Mouse (Mus musculus): ENCODE results near the gene Pacrg. TPM values are rescaled to one million over a fixed set of nuclear protein-coding genes. Genes with fewer than 3 reads are reported as not detected.

Gene Pacrg
- total RNA-seq, 1 experiment from 2014 or later, result not detected

- ATAC-seq (replicated peaks; ENCODE audit: insufficient number of reproducible peaks, low FRiP score, low TSS enrichment, poor library complexity, severe bottlenecking), result no peak
Observed at GRCm38 (mm10) chr17:10372001-10372785, 467.9 kb downstream of the Pacrg start.

GRCm38 (mm10) chr17:10371472-10371871, 468.6 kb downstream of the Pacrg start:
- ATAC-seq (replicated peaks; ENCODE audit: insufficient number of reproducible peaks, low FRiP score, low TSS enrichment, poor library complexity, severe bottlenecking), result 0 out of 2 replicates have a peak, but pooled peaks have one; percentile 37

GRCm38 (mm10) chr17:10370660-10371130, 469.4 kb downstream of the Pacrg start:
- peak; percentile 50; the same call in 1 of the 2 replicates for ATAC-seq (replicated peaks; ENCODE audit: insufficient number of reproducible peaks, low FRiP score, low TSS enrichment, poor library complexity, severe bottlenecking)

- 0 out of 2 replicates have a peak, but pooled peaks have one; percentile 30 for ATAC-seq (replicated peaks; ENCODE audit: insufficient number of reproducible peaks, low FRiP score, low TSS enrichment, poor library complexity, severe bottlenecking)
Observed at GRCm38 (mm10) chr17:10369961-10370659, 470.0 kb downstream of the Pacrg start.

GRCm38 (mm10) chr17:10367044-10367443, 473.1 kb downstream of the Pacrg start:
- ATAC-seq (replicated peaks; ENCODE audit: insufficient number of reproducible peaks, low FRiP score, low TSS enrichment, poor library complexity, severe bottlenecking), result no peak

GRCm38 (mm10) chr17:10366577-10366976, 473.5 kb downstream of the Pacrg start:
- ATAC-seq (replicated peaks; ENCODE audit: insufficient number of reproducible peaks, low FRiP score, low TSS enrichment, poor library complexity, severe bottlenecking), result no peak

- ATAC-seq (replicated peaks; ENCODE audit: insufficient number of reproducible peaks, low FRiP score, low TSS enrichment, poor library complexity, severe bottlenecking), result no peak
Observed at GRCm38 (mm10) chr17:10365501-10366482, 474.3 kb downstream of the Pacrg start.

GRCm38 (mm10) chr17:10363151-10363550, 477.0 kb downstream of the Pacrg start:
- no peak for ATAC-seq (replicated peaks; ENCODE audit: insufficient number of reproducible peaks, low FRiP score, low TSS enrichment, poor library complexity, severe bottlenecking)

- no peak for ATAC-seq (replicated peaks; ENCODE audit: insufficient number of reproducible peaks, low FRiP score, low TSS enrichment, poor library complexity, severe bottlenecking)
Observed at GRCm38 (mm10) chr17:10361882-10362291, 478.2 kb downstream of the Pacrg start.

GRCm38 (mm10) chr17:10360738-10361137, 479.4 kb downstream of the Pacrg start:
- ATAC-seq (replicated peaks; ENCODE audit: insufficient number of reproducible peaks, low FRiP score, low TSS enrichment, poor library complexity, severe bottlenecking), result no peak

- ATAC-seq (replicated peaks; ENCODE audit: insufficient number of reproducible peaks, low FRiP score, low TSS enrichment, poor library complexity, severe bottlenecking), result no peak; the same call in 1 of the 2 replicates
Observed at GRCm38 (mm10) chr17:10359466-10359865, 480.6 kb downstream of the Pacrg start.

- no peak for ATAC-seq (replicated peaks; ENCODE audit: insufficient number of reproducible peaks, low FRiP score, low TSS enrichment, poor library complexity, severe bottlenecking)
Observed at GRCm38 (mm10) chr17:10357348-10357747, 482.8 kb downstream of the Pacrg start.

GRCm38 (mm10) chr17:10356294-10356693, 483.8 kb downstream of the Pacrg start:
- ATAC-seq (replicated peaks; ENCODE audit: insufficient number of reproducible peaks, low FRiP score, low TSS enrichment, poor library complexity, severe bottlenecking), result no peak

- ATAC-seq (replicated peaks; ENCODE audit: insufficient number of reproducible peaks, low FRiP score, low TSS enrichment, poor library complexity, severe bottlenecking), result no peak
Observed at GRCm38 (mm10) chr17:10355746-10356145, 484.4 kb downstream of the Pacrg start.

Other genes starting within 250 kb of the Pacrg start
- 0.49 TPM in 1 of 3 replicates, not detected in the others for gene Prkn, start 73 bp upstream of the Pacrg start, total RNA-seq (2017)